In genomic region chr11:85885665-85886428, GRCm38 (mm10) we compare ENCODE assay signal across 10 mouse cellular contexts. TPM values are rescaled to one million over a fixed set of nuclear protein-coding genes. Genes with fewer than 3 reads are reported as not detected.
DNase-seq lines count a peak whose midpoint lies in the region; ATAC-seq lines count a peak whose summit lies in the region.
"Had no signal": no experiment of that assay in that cellular context is flagged by ENCODE, and none has a peak within 500 bp of the region (broad histone marks: within the 10 kb centered on the region; RNA-seq: fewer than 3 reads in every experiment).

Gene Tbx4 (plus strand): TSS chr11:85886422.

- ATAC-seq in neural tube, embryonic 15.5 days (ENCODE audit: low FRiP score): no peak
- peak; percentile 67 for ATAC-seq in limb, embryonic 11.5 days (ENCODE audit: insufficient number of reproducible peaks, low FRiP score, low TSS enrichment, low read depth)
- no peak for ATAC-seq in monocyte, adult 5-6 weeks (replicated peaks; ENCODE audit: insufficient number of reproducible peaks, low FRiP score, low TSS enrichment, poor library complexity, severe bottlenecking)
- ATAC-seq in activated CD4-positive, CD25-positive, alpha-beta regulatory T cell, adult 4 months: no peak

- H3K27ac ChIP-seq in neural tube, embryonic 15.5 days (replicated peaks): no peak within 1 kb of the TSS
- H3K27ac ChIP-seq in limb, embryonic 11.5 days (replicated peaks; ENCODE audit: low read depth, low read length): peak within 1 kb of the TSS; percentile 89
- H3K27ac ChIP-seq: kidney, postnatal 0 days had no signal

- H3K4me2 ChIP-seq in neural tube, embryonic 15.5 days: no peak within 1 kb of the TSS
- peak within 1 kb of the TSS; percentile 55 for H3K4me2 ChIP-seq in limb, embryonic 11.5 days (ENCODE audit: low read depth, severe bottlenecking)

- DNase-seq in gastrocnemius, adult 18-20 months (ENCODE audit: low spot score): peak; percentile 12
- no peak for DNase-seq in gastrocnemius, adult 8-10 months (ENCODE audit: low spot score in 2 of 2)
- DNase-seq in neural tube, embryonic 10.5 days (ENCODE audit: extremely low spot score, low spot score): peak; percentile 50
- peak; percentile 84 for DNase-seq in limb, embryonic 11.5 days (ENCODE audit: low spot score)
- peak; percentile 6 for DNase-seq in mesoderm, embryonic 11.5 days (ENCODE audit: low read depth, low spot score)

- no peak within 1 kb of the TSS for H3K9ac ChIP-seq in neural tube, embryonic 15.5 days (replicated peaks)
- peak within 1 kb of the TSS; percentile 94 for H3K9ac ChIP-seq in limb, embryonic 11.5 days (ENCODE audit: low read length)

- H3K9me3 ChIP-seq in neural tube, embryonic 15.5 days (replicated peaks): no peaks in the 10 kb centered on the region
- H3K9me3 ChIP-seq in limb, embryonic 11.5 days (ENCODE audit: control insufficient read depth, low read length): no peaks in the 10 kb centered on the region

- peaks cover 91% of the 10 kb centered on the region for H3K27me3 ChIP-seq in neural tube, embryonic 15.5 days (replicated peaks)
- H3K27me3 ChIP-seq in limb, embryonic 11.5 days (ENCODE audit: control insufficient read depth, insufficient read depth, low read length): peaks cover 24% of the 10 kb centered on the region

- no peaks in the 10 kb centered on the region for H3K36me3 ChIP-seq in neural tube, embryonic 15.5 days
- H3K36me3 ChIP-seq in limb, embryonic 11.5 days (ENCODE audit: control insufficient read depth, insufficient read depth, low read length): 0 out of 2 replicates have a peak, but pooled peaks cover 2% of the 10 kb centered on the region

- WGBS in neural tube, embryonic 15.5 days: 15% methylated on average over 27 of the region's 28 CpGs
- 9% methylated on average over 25 of the region's 28 CpGs for WGBS in limb, embryonic 11.5 days

- 0 out of 2 replicates have a peak, but pooled peaks cover 6% of the 10 kb centered on the region for H3K4me1 ChIP-seq in neural tube, embryonic 15.5 days
- peaks cover 17% of the 10 kb centered on the region for H3K4me1 ChIP-seq in limb, embryonic 11.5 days (ENCODE audit: control insufficient read depth, insufficient read depth, low read length)

- H3K4me3 ChIP-seq in neural tube, embryonic 15.5 days (replicated peaks): no peak within 1 kb of the TSS
- peak within 1 kb of the TSS; percentile 61 for H3K4me3 ChIP-seq in limb, embryonic 11.5 days (ENCODE audit: low read depth, low read length)
- H3K4me3 ChIP-seq: erythroblast, embryonic 14.5 days had no signal

RNA-seq across cellular contexts. Expression of gene Tbx4, which starts in this region (rescaled TPM):
- 1 to 10 TPM; 1.3 to 1.4 TPM for total RNA-seq in gastrocnemius, adult 18-20 months (2021)
- total RNA-seq in gastrocnemius, adult 8-10 months (2022): 1 to 10 TPM in 2 of 4 experiments, under 1 TPM in 2; 0.89 to 1.3 (median 0.95) TPM
- polyA plus RNA-seq in neural tube, embryonic 15.5 days (2015; fragmentation: Nextera tagmentation; extraction: Ambion mirVana): 0.19 and 0.29 TPM in 2 replicates
- polyA plus RNA-seq in limb, embryonic 11.5 days (2014; fragmentation: Nextera tagmentation; extraction: Ambion mirVana): 36.3 and 36.7 TPM in 2 replicates
- total RNA-seq in monocyte, adult 5-6 weeks (2017): not detected in 3 replicates
- polyA plus RNA-seq in activated CD4-positive, CD25-positive, alpha-beta regulatory T cell, adult 4 months (2017; shearing (Covaris generic)): not detected
- polyA plus RNA-seq: erythroblast, embryonic 14.5 days had no signal

Comparison
In these comparisons a context has a peak if more than half of its experiments do, and no peak if none do; other contexts are left out.
1. RNA of gene Tbx4 (polyA plus RNA-seq): 36.3 to 36.7 TPM in limb, embryonic 11.5 days; 0.19 to 0.29 TPM in neural tube, embryonic 15.5 days and not detected in activated CD4-positive, CD25-positive, alpha-beta regulatory T cell, adult 4 months; every median in the first group is over 10 times any median in the second.
2. DNase-seq: peak in gastrocnemius, adult 18-20 months (single experiment), neural tube, embryonic 10.5 days (single experiment), limb, embryonic 11.5 days (single experiment) and mesoderm, embryonic 11.5 days (single experiment); none in gastrocnemius, adult 8-10 months (0 of 2).